Mouse (Mus musculus): ENCODE data around the gene Aip.
A peak's percentile ranks its signal among the peaks of the same experiment; 100 is the strongest.

Gene Aip

GRCm38 (mm10) chr19:4108535-4108934 lies 17.1 kb downstream of the Aip start:
- no peak for DNase-seq

GRCm38 (mm10) chr19:4106654-4107053 lies 19.0 kb downstream of the Aip start:
- DNase-seq: no peak

- DNase-seq: no peak
Measured at GRCm38 (mm10) chr19:4104675-4105194, 20.9 kb downstream of the Aip start.

- DNase-seq: no peak
Measured at GRCm38 (mm10) chr19:4103792-4104191, 21.9 kb downstream of the Aip start.

- no peak for DNase-seq
Measured at GRCm38 (mm10) chr19:4103294-4103693, 22.4 kb downstream of the Aip start.

GRCm38 (mm10) chr19:4102626-4103025 lies 23.0 kb downstream of the Aip start:
- no peak for DNase-seq

- DNase-seq: no peak
Measured at GRCm38 (mm10) chr19:4102049-4102448, 23.6 kb downstream of the Aip start.

- no peak for DNase-seq
Measured at GRCm38 (mm10) chr19:4101466-4101865, 24.2 kb downstream of the Aip start.

- no peak for DNase-seq
Measured at GRCm38 (mm10) chr19:4100718-4101261, 24.9 kb downstream of the Aip start.

GRCm38 (mm10) chr19:4099837-4100717 lies 25.6 kb downstream of the Aip start, which contains the start of gene Pitpnm1:
TSS of gene Pitpnm1 (plus strand) at chr19:4099998.
- peak; percentile 83 to 91 for DNase-seq

- peak; percentile 84 to 96 for DNase-seq
Measured at GRCm38 (mm10) chr19:4099056-4099455, 26.6 kb downstream of the Aip start.

- no peak for DNase-seq
Measured at GRCm38 (mm10) chr19:4098426-4098825, 27.2 kb downstream of the Aip start.

- no peak for DNase-seq
Measured at GRCm38 (mm10) chr19:4097441-4097825, 28.2 kb downstream of the Aip start.

- peak; percentile 99 for DNase-seq
Measured at GRCm38 (mm10) chr19:4096642-4097440, 28.8 kb downstream of the Aip start, which contains the start of gene Cdk2ap2. TSS of gene Cdk2ap2 (plus strand) at chr19:4097182.

GRCm38 (mm10) chr19:4095802-4096201 lies 29.9 kb downstream of the Aip start:
- DNase-seq: no peak

- DNase-seq: no peak
Measured at GRCm38 (mm10) chr19:4094774-4095303, 30.8 kb downstream of the Aip start.

- DNase-seq: no peak
Measured at GRCm38 (mm10) chr19:4094348-4094747, 31.3 kb downstream of the Aip start.

GRCm38 (mm10) chr19:4093772-4094171 lies 31.9 kb downstream of the Aip start:
- no peak for DNase-seq

- DNase-seq: no peak
Measured at GRCm38 (mm10) chr19:4092750-4093149, 32.9 kb downstream of the Aip start.

GRCm38 (mm10) chr19:4091383-4091782 lies 34.3 kb downstream of the Aip start:
- DNase-seq: no peak

- no peak for DNase-seq
Measured at GRCm38 (mm10) chr19:4090446-4090845, 35.2 kb downstream of the Aip start.

- no peak for DNase-seq
Measured at GRCm38 (mm10) chr19:4089128-4089527, 36.5 kb downstream of the Aip start.

GRCm38 (mm10) chr19:4088146-4088545 lies 37.5 kb downstream of the Aip start:
- DNase-seq: no peak

Measured in spleen, adult 18-20 months (tissue).